ENCODE assay signal across 1 mouse cellular context in genomic region chr11:94990749-94991577, GRCm38 (mm10).
TF ChIP-seq lines count a peak whose summit lies in the region.

Gene Ppp1r9b, plus strand, starts transcription at chr11:94991035.

TF ChIP-seq in MEL, 35 proteins besides CTCF, POLR2A, EP300 and RAD21 (continued from another document):
- TF ChIP-seq TCF12 (IDR thresholded peaks at IDR 0.05; ENCODE audit: low read depth, low read length) (peak; percentile 83), ZMIZ1 (IDR thresholded peaks at IDR 0.05; ENCODE audit: low read depth, low read length) (peak; percentile 96), ZC3H11A (IDR thresholded peaks at IDR 0.05; ENCODE audit: low read depth, low read length) (no peak), POLR2AphosphoS2 (IDR thresholded peaks at IDR 0.05; ENCODE audit: low read length) (peak; percentile 91), ZKSCAN1 (IDR thresholded peaks at IDR 0.05; ENCODE audit: low read depth, low read length) (no peak), MAZ (IDR thresholded peaks at IDR 0.05; ENCODE audit: low read depth, low read length) (peak; percentile 97), TBP (IDR thresholded peaks at IDR 0.05; ENCODE audit: low read depth, low read length) (peak; percentile 80; the same call in 1 of the 2 replicates)
